Mouse (Mus musculus): Measurements from ENCODE around the gene Bahcc1. TPM values are rescaled to one million over a fixed set of nuclear protein-coding genes. Genes with fewer than 3 reads are reported as not detected.

The Bahcc1 gene
- total and polyA plus RNA-seq, 2 experiments from 2014 or later, result 9.1 to 31.1 TPM

- H3K9me3 ChIP-seq (ENCODE audit: low read length), result no peaks in the 10 kb centered on the region
- H3K4me3 ChIP-seq (ENCODE audit: low read length), result no peak overlapping the region
- no peak overlapping the region for H3K4me2 ChIP-seq (ENCODE audit: low read depth, low read length)
- no peaks in the 10 kb centered on the region for H3K36me3 ChIP-seq (ENCODE audit: insufficient read depth, low read length)
- no peak for TF ChIP-seq CTCF (IDR thresholded peaks at IDR 0.05; ENCODE audit: low read depth)
- H3K9ac ChIP-seq (replicated peaks; ENCODE audit: low read length), result no peak overlapping the region
- no peaks in the 10 kb centered on the region for H3K27me3 ChIP-seq (ENCODE audit: insufficient read depth, low read length)
- ATAC-seq, result no peak
- WGBS, result 55% methylated on average over 6 of the region's 6 CpGs
- no peak for DNase-seq (ENCODE audit: low spot score)
- H3K4me1 ChIP-seq (ENCODE audit: insufficient read depth, low read length), result peaks cover 45% of the 10 kb centered on the region
- H3K27ac ChIP-seq, result no peak overlapping the region
These were observed 19.2 kb downstream of the Bahcc1 start for GRCm38 (mm10) chr11:120251950-120252308.

- Histone ChIP-seq H3K9me3 (ENCODE audit: low read length) (no peaks in the 10 kb centered on the region), H3K9ac (replicated peaks; ENCODE audit: low read length) (no peak overlapping the region; the same call in 1 of the 2 replicates), H3K4me1 (ENCODE audit: insufficient read depth, low read length) (peaks cover 49% of the 10 kb centered on the region), H3K4me3 (ENCODE audit: low read length) (no peak overlapping the region), H3K4me2 (ENCODE audit: low read depth, low read length) (no peak overlapping the region), H3K36me3 (ENCODE audit: insufficient read depth, low read length) (no peaks in the 10 kb centered on the region), H3K27me3 (ENCODE audit: insufficient read depth, low read length) (no peaks in the 10 kb centered on the region), H3K27ac (no peak overlapping the region; the same call in 1 of the 2 replicates)
- TF ChIP-seq CTCF (IDR thresholded peaks at IDR 0.05; ENCODE audit: low read depth), result 0 out of 2 replicates have a peak, but pooled peaks have one; percentile 26
- DNase-seq (ENCODE audit: low spot score), result no peak
- WGBS, result 29% methylated on average over 5 of the region's 5 CpGs
- ATAC-seq, result no peak
These were observed 19.7 kb downstream of the Bahcc1 start for GRCm38 (mm10) chr11:120252398-120252797.

GRCm38 (mm10) chr11:120252843-120253645 is 20.3 kb downstream of the Bahcc1 start:
- H3K27ac ChIP-seq, result no peak overlapping the region; the same call in 1 of the 2 replicates
- ATAC-seq, result no peak
- peak; percentile 48 for DNase-seq (ENCODE audit: low spot score)

DNA sequence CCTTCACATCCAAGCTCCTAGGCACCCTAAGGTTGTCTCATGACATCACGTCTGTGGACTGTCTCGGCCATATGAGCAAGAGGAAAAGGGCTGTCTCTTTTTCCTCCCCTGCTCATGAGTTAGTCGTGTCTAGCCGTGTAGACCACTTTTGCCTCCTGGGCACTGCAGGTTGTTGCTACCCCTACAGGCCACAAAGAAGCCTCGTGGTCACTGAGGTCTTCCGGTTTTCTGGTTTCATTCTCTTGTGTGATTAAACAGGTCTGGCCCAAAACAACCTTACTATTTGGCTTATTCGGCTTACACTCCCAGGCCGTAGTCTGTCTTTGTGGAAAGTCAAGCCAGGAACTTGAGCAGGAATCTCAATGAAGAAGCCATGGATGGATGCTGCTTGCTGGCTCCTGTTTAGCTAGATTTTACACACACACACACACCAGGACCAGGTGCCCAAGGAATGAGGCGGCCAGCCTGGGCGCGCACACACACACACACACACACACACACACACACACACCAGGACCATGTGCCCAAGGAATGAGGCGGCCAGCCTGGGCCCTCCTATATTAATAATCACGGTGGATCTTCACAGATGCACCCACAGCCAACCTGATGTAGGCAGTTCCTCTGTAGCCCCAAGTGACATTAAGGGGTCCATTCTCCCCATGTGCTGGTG is 21.0 kb downstream of the Bahcc1 start:
- Histone ChIP-seq H3K9ac (replicated peaks; ENCODE audit: low read length) (no peak overlapping the region), H3K4me2 (ENCODE audit: low read depth, low read length) (no peak overlapping the region), H3K4me3 (ENCODE audit: low read length) (no peak overlapping the region), H3K27ac (0 out of 2 replicates have a peak overlapping the region, but pooled peaks have one; percentile 57), H3K4me1 (ENCODE audit: insufficient read depth, low read length) (peaks cover 51% of the 10 kb centered on the region), H3K9me3 (ENCODE audit: low read length) (no peaks in the 10 kb centered on the region), H3K36me3 (ENCODE audit: insufficient read depth, low read length) (no peaks in the 10 kb centered on the region), H3K27me3 (ENCODE audit: insufficient read depth, low read length) (no peaks in the 10 kb centered on the region)
- no peak for DNase-seq (ENCODE audit: low spot score)
- WGBS, result 74% methylated on average over 13 of the region's 13 CpGs
- ATAC-seq, result no peak
- TF ChIP-seq CTCF (IDR thresholded peaks at IDR 0.05; ENCODE audit: low read depth), result no peak

More at GRCm38 (mm10) chr11:120252843-120253645, 20.3 kb downstream of the Bahcc1 start:
- no peak overlapping the region for H3K4me3 ChIP-seq (ENCODE audit: low read length)
- H3K36me3 ChIP-seq (ENCODE audit: insufficient read depth, low read length), result no peaks in the 10 kb centered on the region
- no peaks in the 10 kb centered on the region for H3K9me3 ChIP-seq (ENCODE audit: low read length)
- peaks cover 51% of the 10 kb centered on the region for H3K4me1 ChIP-seq (ENCODE audit: insufficient read depth, low read length)
- H3K4me2 ChIP-seq (ENCODE audit: low read depth, low read length), result no peak overlapping the region
- 44% methylated on average over 12 of the region's 12 CpGs for WGBS
- no peaks in the 10 kb centered on the region for H3K27me3 ChIP-seq (ENCODE audit: insufficient read depth, low read length)
- no peak; the same call in 1 of the 2 replicates for TF ChIP-seq CTCF (IDR thresholded peaks at IDR 0.05; ENCODE audit: low read depth)
- H3K9ac ChIP-seq (replicated peaks; ENCODE audit: low read length), result no peak overlapping the region; the same call in 1 of the 2 replicates

DNA sequence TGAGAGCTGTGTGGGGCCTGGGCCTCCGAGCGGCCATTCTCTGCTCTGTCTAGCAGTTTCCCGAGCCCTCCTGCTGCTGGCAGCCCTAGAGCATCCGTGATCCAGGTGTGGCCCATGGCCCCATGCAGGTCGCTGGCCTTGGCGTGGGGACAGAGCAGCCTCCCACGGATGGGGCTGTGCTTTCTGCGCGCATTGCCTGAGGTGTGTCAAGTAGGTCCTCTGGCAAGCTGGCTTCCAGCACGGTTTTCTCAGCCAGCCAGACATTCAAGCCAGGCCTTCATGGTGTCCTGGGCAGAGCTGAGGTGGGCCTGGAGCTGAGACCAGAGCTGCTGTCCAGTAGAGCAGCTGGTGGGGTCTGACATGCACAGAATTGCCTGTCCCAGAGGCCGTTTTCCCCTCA is 21.7 kb downstream of the Bahcc1 start:
- no peak for TF ChIP-seq CTCF (IDR thresholded peaks at IDR 0.05; ENCODE audit: low read depth)
- 0 out of 2 replicates have a peak overlapping the region, but pooled peaks have one; percentile 3 for H3K4me2 ChIP-seq (ENCODE audit: low read depth, low read length)
- no peak overlapping the region for H3K9ac ChIP-seq (replicated peaks; ENCODE audit: low read length)
- no peaks in the 10 kb centered on the region for H3K27me3 ChIP-seq (ENCODE audit: insufficient read depth, low read length)
- 42% methylated on average over 11 of the region's 11 CpGs for WGBS
- DNase-seq (ENCODE audit: low spot score), result peak; percentile 33
- no peaks in the 10 kb centered on the region for H3K36me3 ChIP-seq (ENCODE audit: insufficient read depth, low read length)
- no peak overlapping the region for H3K4me3 ChIP-seq (ENCODE audit: low read length)
- H3K27ac ChIP-seq, result peak overlapping the region; percentile 57
- ATAC-seq, result no peak
- H3K4me1 ChIP-seq (ENCODE audit: insufficient read depth, low read length), result peaks cover 58% of the 10 kb centered on the region
- no peaks in the 10 kb centered on the region for H3K9me3 ChIP-seq (ENCODE audit: low read length)

- H3K4me1 ChIP-seq (ENCODE audit: insufficient read depth, low read length), result peaks cover 64% of the 10 kb centered on the region
- peak; percentile 54; the same call in 1 of the 2 replicates for ATAC-seq
These were observed 22.3 kb downstream of the Bahcc1 start for GRCm38 (mm10) chr11:120255038-120255437.

More at GRCm38 (mm10) chr11:120255038-120255437, 22.3 kb downstream of the Bahcc1 start:
- WGBS, result 30% methylated on average over 6 of the region's 6 CpGs
- no peaks in the 10 kb centered on the region for H3K36me3 ChIP-seq (ENCODE audit: insufficient read depth, low read length)
- no peak for TF ChIP-seq CTCF (IDR thresholded peaks at IDR 0.05; ENCODE audit: low read depth)
- peak; percentile 83 for DNase-seq (ENCODE audit: low spot score)
- H3K9me3 ChIP-seq (ENCODE audit: low read length), result no peaks in the 10 kb centered on the region
- no peak overlapping the region for H3K4me2 ChIP-seq (ENCODE audit: low read depth, low read length)
- H3K4me3 ChIP-seq (ENCODE audit: low read length), result no peak overlapping the region
- peak overlapping the region; percentile 57 for H3K27ac ChIP-seq
- H3K27me3 ChIP-seq (ENCODE audit: insufficient read depth, low read length), result no peaks in the 10 kb centered on the region
- H3K9ac ChIP-seq (replicated peaks; ENCODE audit: low read length), result no peak overlapping the region

All from hindbrain, postnatal 0 days (tissue).